Mouse (Mus musculus): ENCODE data around the gene Alg9.

DNA sequence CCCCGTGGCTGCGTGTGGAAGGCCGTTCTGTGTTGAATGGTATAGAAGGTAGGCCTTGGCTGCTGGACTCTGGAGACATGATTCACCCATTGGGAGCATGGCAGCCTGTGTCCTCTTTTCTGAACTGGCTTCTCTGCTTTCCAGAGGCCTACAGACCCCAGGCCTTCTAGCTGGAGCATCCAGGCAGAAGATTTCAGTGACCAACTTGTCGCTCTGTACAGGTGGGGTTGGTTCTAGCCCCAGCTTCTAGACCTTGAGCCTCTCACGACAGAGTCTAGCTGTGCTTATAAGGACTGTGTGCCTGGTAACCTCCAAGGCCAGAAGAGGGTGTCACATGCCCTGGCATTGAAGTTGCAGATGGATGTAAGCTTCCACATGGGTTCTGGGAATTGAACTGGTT lies 56.7 kb downstream of the Alg9 start:
- no peak for TF ChIP-seq CTCF (IDR thresholded peaks at IDR 0.05; ENCODE audit: extremely low read depth, insufficient read length, insufficient replicate concordance, low read depth, low read length)
- no peak for TF ChIP-seq POLR2A (IDR thresholded peaks at IDR 0.05; ENCODE audit: low read depth, low read length)
